Mouse (Mus musculus): ENCODE measurements at regions not wholly inside any gene's neighbourhood (a gene's known extent, or its start where the extent isn't known, plus 50 kb on each side); places are given as distances from the start of the nearest gene placed in this dataset.

DNA sequence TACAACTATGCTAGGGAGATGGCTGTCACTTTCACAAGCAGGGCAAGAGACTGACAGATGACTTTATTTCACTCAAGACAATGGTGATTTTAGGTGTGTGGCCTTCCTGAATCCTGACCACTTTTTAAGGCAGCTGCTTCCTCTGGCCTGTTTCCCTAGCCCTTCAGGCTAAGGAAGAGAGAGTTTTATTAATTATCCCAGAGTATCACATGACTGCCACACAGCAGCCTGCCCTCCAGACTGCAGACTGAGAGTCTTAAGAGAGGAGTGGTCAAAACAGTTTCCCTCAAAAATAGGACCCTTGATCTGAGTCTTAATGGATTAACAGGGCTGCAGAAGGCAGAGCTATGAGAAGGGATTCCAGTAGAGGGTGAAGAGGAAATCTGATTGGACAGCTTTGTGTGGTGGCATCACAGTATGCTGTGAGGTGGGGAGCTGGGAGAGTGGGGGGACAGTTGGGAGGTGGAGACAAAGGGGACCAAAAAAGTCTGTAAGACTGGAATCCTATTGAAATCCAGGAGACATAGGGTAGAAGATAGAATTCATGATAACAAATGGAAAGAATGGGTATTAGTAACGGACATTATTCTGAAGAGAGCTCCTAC, 61.8 kb upstream of the Zeb2 start:
- Histone ChIP-seq H3K27ac (ENCODE audit: low read length) (no peak overlapping the region), H3K4me3 (ENCODE audit: low read length) (no peak overlapping the region), H3K4me1 (ENCODE audit: control insufficient read depth, insufficient read depth, low read length) (no peaks in the 10 kb centered on the region), H3K4me2 (ENCODE audit: low read depth, low read length) (no peak overlapping the region), H3K9ac (ENCODE audit: low read length) (no peak overlapping the region), H3K36me3 (ENCODE audit: control insufficient read depth, insufficient read depth) (no peaks in the 10 kb centered on the region), H3K9me3 (replicated peaks; ENCODE audit: control insufficient read depth, low read length) (peaks cover 4% of the 10 kb centered on the region), H3K27me3 (ENCODE audit: control insufficient read depth, insufficient read depth, low read length) (no peaks in the 10 kb centered on the region)
- ATAC-seq (replicated peaks; ENCODE audit: extremely low read depth, insufficient read depth, low FRiP score) = no peak
- WGBS = 88% methylated on average over 1 of the region's 1 CpGs

DNA sequence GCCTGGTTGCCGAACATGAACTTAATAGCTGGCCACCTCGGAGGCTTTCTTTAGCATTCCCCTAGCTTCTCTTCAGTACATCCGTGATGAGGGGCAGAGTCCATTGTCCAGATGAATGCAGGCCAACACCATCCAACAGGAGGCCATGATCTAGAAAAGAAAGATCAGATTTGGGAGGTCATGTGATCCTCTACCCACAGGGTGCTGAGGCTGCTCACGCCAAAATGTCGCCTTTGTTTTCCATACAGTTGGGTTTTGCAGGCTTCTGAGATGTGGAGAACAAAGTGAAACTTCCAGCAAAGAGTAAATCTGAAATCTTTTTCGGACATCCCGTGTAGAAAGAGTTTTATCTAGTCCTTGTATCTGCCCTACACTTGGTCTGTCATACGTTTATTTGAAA, 55.2 kb upstream of the Zeb2 start:
- 78% methylated on average over 8 of the region's 8 CpGs for WGBS
- H3K9me3 ChIP-seq (replicated peaks; ENCODE audit: control insufficient read depth, low read length) = peaks cover 4% of the 10 kb centered on the region
- H3K4me2 ChIP-seq (ENCODE audit: low read depth, low read length) = no peak overlapping the region
- no peak for ATAC-seq (replicated peaks; ENCODE audit: extremely low read depth, insufficient read depth, low FRiP score)
- peaks cover 3% of the 10 kb centered on the region; the same call in 1 of the 2 replicates for H3K4me1 ChIP-seq (ENCODE audit: control insufficient read depth, insufficient read depth, low read length)
- H3K9ac ChIP-seq (ENCODE audit: low read length) = no peak overlapping the region
- no peak overlapping the region for H3K4me3 ChIP-seq (ENCODE audit: low read length)
- no peaks in the 10 kb centered on the region for H3K36me3 ChIP-seq (ENCODE audit: control insufficient read depth, insufficient read depth)
- no peak overlapping the region for H3K27ac ChIP-seq (ENCODE audit: low read length)
- no peaks in the 10 kb centered on the region for H3K27me3 ChIP-seq (ENCODE audit: control insufficient read depth, insufficient read depth, low read length)

DNA sequence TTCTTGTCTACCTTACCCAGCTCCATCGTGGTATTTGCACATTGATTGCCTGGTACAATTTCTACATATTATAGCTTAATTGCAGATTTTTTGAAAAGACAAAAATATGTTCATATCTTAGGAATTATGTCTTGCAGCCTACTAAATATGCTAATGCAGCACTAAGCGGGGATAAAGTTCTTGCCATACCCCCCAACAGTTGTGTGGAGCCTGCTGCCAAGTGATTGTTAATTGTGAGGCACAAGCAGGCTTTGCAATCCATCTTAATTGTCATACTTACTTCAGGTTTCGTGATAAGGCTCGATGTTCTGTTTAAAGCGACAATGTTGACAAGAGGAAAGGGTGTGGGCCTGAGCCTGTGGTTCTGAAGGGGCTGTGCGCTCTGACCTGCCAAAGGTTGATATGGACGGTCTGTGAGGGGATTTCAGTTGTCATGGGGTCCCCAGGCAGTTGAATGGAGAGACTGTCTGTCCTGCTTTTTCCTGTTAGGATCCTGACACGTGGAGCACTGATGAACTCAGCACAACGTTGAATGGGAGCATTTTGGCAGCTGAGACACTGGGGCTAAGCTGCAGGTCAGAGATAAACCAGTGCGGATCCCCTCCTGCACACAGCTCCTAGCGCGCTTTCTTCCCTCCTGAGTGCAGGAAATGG, 54.5 kb upstream of the Zeb2 start:
- Histone ChIP-seq H3K27ac (ENCODE audit: low read length) (no peak overlapping the region), H3K36me3 (ENCODE audit: control insufficient read depth, insufficient read depth) (no peaks in the 10 kb centered on the region), H3K4me3 (ENCODE audit: low read length) (no peak overlapping the region)

DNA sequence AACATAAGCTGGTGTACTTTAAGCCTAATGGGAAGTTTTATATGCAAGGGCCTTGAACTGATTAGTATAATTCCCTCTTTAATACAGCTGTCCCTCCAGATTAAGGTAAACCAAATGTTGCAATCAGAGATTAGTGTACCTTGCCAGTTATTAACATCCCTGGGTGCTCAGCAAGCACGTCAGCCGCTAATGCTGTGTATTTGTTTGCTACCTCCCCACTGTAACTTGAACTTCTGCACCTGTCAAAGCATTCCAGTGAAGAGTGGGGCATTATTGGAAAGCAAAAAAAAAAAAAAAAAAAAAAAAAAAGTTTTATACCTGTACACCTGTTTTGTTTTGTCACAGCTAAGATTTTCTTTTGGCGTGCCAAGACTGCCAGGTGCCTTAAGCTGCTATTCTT, 53.1 kb upstream of the Zeb2 start:
- no peak overlapping the region for H3K9ac ChIP-seq (ENCODE audit: low read length)
- H3K4me1 ChIP-seq (ENCODE audit: control insufficient read depth, insufficient read depth, low read length) = peaks cover 3% of the 10 kb centered on the region; the same call in 1 of the 2 replicates
- H3K4me2 ChIP-seq (ENCODE audit: low read depth, low read length) = no peak overlapping the region
- no peaks in the 10 kb centered on the region for H3K36me3 ChIP-seq (ENCODE audit: control insufficient read depth, insufficient read depth)
- H3K9me3 ChIP-seq (replicated peaks; ENCODE audit: control insufficient read depth, low read length) = peaks cover 2% of the 10 kb centered on the region
- H3K27ac ChIP-seq (ENCODE audit: low read length) = no peak overlapping the region
- ATAC-seq (replicated peaks; ENCODE audit: extremely low read depth, insufficient read depth, low FRiP score) = no peak
- 81% methylated on average over 3 of the region's 3 CpGs for WGBS
- H3K4me3 ChIP-seq (ENCODE audit: low read length) = no peak overlapping the region
- no peaks in the 10 kb centered on the region for H3K27me3 ChIP-seq (ENCODE audit: control insufficient read depth, insufficient read depth, low read length)

More for the DNA sequence above, 54.5 kb upstream of the Zeb2 start:
- H3K9ac ChIP-seq (ENCODE audit: low read length) = no peak overlapping the region
- 26% methylated on average over 12 of the region's 12 CpGs for WGBS
- peaks cover 3% of the 10 kb centered on the region; the same call in 1 of the 2 replicates for H3K4me1 ChIP-seq (ENCODE audit: control insufficient read depth, insufficient read depth, low read length)
- ATAC-seq (replicated peaks; ENCODE audit: extremely low read depth, insufficient read depth, low FRiP score) = peak; percentile 52
- peaks cover 4% of the 10 kb centered on the region for H3K9me3 ChIP-seq (replicated peaks; ENCODE audit: control insufficient read depth, low read length)
- H3K4me2 ChIP-seq (ENCODE audit: low read depth, low read length) = peak overlapping the region; percentile 13; the same call in 1 of the 2 replicates
- H3K27me3 ChIP-seq (ENCODE audit: control insufficient read depth, insufficient read depth, low read length) = no peaks in the 10 kb centered on the region

DNA sequence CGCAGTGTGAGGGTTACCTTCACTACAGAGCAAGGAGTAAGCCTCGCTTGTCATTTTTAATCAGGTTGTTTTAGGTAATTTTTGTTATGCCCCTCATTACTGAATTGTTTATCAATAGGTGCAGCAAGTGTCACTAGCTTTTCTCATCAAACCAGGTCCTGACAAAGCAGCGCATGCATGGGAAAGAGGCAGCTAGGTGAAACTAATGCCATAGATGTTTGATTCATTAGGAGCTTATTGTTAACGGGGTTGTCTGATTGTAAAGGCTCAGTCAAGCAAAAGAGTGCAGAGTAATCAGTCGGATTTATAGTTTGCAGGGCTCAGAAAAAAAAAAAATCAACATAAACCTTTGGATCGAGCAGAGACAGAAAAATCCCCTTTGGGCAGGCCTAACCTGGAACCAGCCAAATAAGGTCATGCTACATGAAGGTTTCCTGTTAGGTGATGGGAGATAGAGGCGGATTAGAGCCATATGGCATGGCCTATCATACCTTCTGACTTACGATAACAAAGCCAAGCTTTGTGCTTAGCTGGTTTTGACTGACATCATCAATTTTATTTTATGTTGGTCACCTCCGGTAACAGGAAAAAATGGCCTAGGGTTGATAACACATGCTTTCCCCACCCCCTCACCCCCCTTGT, 52.4 kb upstream of the Zeb2 start:
- H3K9ac ChIP-seq (ENCODE audit: low read length) = no peak overlapping the region
- no peak overlapping the region for H3K4me2 ChIP-seq (ENCODE audit: low read depth, low read length)
- ATAC-seq (replicated peaks; ENCODE audit: extremely low read depth, insufficient read depth, low FRiP score) = no peak
- H3K4me1 ChIP-seq (ENCODE audit: control insufficient read depth, insufficient read depth, low read length) = peaks cover 3% of the 10 kb centered on the region; the same call in 1 of the 2 replicates
- WGBS = 69% methylated on average over 9 of the region's 9 CpGs
- H3K27me3 ChIP-seq (ENCODE audit: control insufficient read depth, insufficient read depth, low read length) = no peaks in the 10 kb centered on the region
- no peaks in the 10 kb centered on the region for H3K9me3 ChIP-seq (replicated peaks; ENCODE audit: control insufficient read depth, low read length)
- no peaks in the 10 kb centered on the region for H3K36me3 ChIP-seq (ENCODE audit: control insufficient read depth, insufficient read depth)
- H3K27ac ChIP-seq (ENCODE audit: low read length) = no peak overlapping the region
- H3K4me3 ChIP-seq (ENCODE audit: low read length) = no peak overlapping the region

DNA sequence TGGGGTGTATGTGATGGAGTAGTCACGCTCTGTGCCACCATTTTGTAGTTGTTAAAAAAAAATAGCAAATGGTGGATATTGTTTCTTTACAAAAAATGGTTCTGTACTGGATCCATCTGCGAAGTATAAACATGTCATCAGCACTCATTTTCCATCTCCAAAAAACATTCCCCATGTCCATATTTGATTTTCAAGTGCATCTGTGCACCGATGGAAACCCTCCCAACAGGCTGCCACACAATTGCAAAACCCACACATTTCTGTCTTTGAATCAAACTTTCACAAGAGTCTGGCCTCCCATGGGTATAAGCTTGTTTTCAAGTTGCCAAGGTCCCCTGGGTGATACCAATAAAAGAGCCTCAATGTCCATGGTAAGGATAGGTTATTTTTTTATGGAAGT, 51.4 kb upstream of the Zeb2 start:
- H3K4me2 ChIP-seq (ENCODE audit: low read depth, low read length) = no peak overlapping the region
- no peaks in the 10 kb centered on the region for H3K27me3 ChIP-seq (ENCODE audit: control insufficient read depth, insufficient read depth, low read length)
- no peaks in the 10 kb centered on the region for H3K9me3 ChIP-seq (replicated peaks; ENCODE audit: control insufficient read depth, low read length)
- H3K4me1 ChIP-seq (ENCODE audit: control insufficient read depth, insufficient read depth, low read length) = peaks cover 3% of the 10 kb centered on the region; the same call in 1 of the 2 replicates
- WGBS = 92% methylated on average over 3 of the region's 3 CpGs
- H3K9ac ChIP-seq (ENCODE audit: low read length) = no peak overlapping the region
- no peak overlapping the region for H3K4me3 ChIP-seq (ENCODE audit: low read length)
- no peaks in the 10 kb centered on the region for H3K36me3 ChIP-seq (ENCODE audit: control insufficient read depth, insufficient read depth)
- H3K27ac ChIP-seq (ENCODE audit: low read length) = no peak overlapping the region
- no peak for ATAC-seq (replicated peaks; ENCODE audit: extremely low read depth, insufficient read depth, low FRiP score)
